Mouse (Mus musculus) heart, postnatal 0 days (tissue): ENCODE measurements around the gene Platr17. TPM values are rescaled to one million over a fixed set of nuclear protein-coding genes. Genes with fewer than 3 reads are reported as not detected.
A peak's percentile ranks its signal among the peaks of the same experiment; 100 is the strongest.
"Not testable (repeated sequence)": the region's sequence is repeated elsewhere in the genome, so short reads cannot be mapped to it uniquely, and the experiment has no call there.

Source experiments
- ATAC-seq: fragments of 200-750 bp; cut with Nextera tagmentation; 2 replicates; pipeline ENCODE4 v1.8.0; 2017; ENCODE audit warnings: low read depth, moderate number of reproducible peaks, moderate library complexity; ENCODE audit not compliant: insufficient read depth
- DNase-seq: peaks from one replicate; pipeline ENCODE4 v3.0.0-alpha.2; 2016; ENCODE audit warnings: low spot score
- H3K27ac ChIP-seq: fragments of 300-500 bp; sonication (generic); 2 replicates; pipeline ENCODE4 v1.5.1; 2014; ENCODE audit warnings: low read depth, mild to moderate bottlenecking
- H3K27me3 ChIP-seq: fragments of 300-500 bp; sonication (generic); 2 replicates; pipeline ENCODE4 v1.6.1; 2014; ENCODE audit warnings: low read length, mixed read lengths; ENCODE audit not compliant: control insufficient read depth, insufficient read depth
- H3K36me3 ChIP-seq: fragments of 300-500 bp; sonication (generic); replicated peaks from 2 replicates; pipeline ENCODE4 v1.6.1; 2014; ENCODE audit warnings: low read length, mixed read lengths; ENCODE audit not compliant: control insufficient read depth, insufficient read depth
- H3K4me1 ChIP-seq: fragments of 300-500 bp; sonication (generic); 2 replicates; pipeline ENCODE4 v1.6.1; 2014; ENCODE audit warnings: antibody characterized with exemption; ENCODE audit not compliant: control insufficient read depth, insufficient read depth
- H3K4me2 ChIP-seq: fragments of 300-500 bp; sonication (generic); 2 replicates; pipeline ENCODE4 v1.6.1; 2014; ENCODE audit warnings: low read depth, mild to moderate bottlenecking, low read length, moderate library complexity
- H3K4me3 ChIP-seq: fragments of 300-500 bp; sonication (generic); 2 replicates; pipeline ENCODE4 v1.5.1; 2014; ENCODE audit warnings: low read depth, low read length
- H3K9ac ChIP-seq: fragments of 300-500 bp; sonication (generic); replicated peaks from 2 replicates; pipeline ENCODE4 v1.6.1; 2014; ENCODE audit warnings: low read depth, low read length, mixed read lengths
- H3K9me3 ChIP-seq: fragments of 300-500 bp; sonication (generic); replicated peaks from 2 replicates; pipeline ENCODE4 v1.6.1; 2016; ENCODE audit warnings: low read length; ENCODE audit not compliant: control insufficient read depth
- CTCF ChIP-seq: IDR thresholded peaks from 2 replicates; pipeline ENCODE4 v1.5.1; 2016; ENCODE audit warnings: antibody characterized with exemption, control low read depth, low read depth
- EP300 ChIP-seq: IDR thresholded peaks from 2 replicates; pipeline ENCODE4 v1.6.1; 2016; ENCODE audit warnings: antibody characterized with exemption, low read depth
- WGBS: fragments of 180-500 bp; shearing (Covaris S2); extraction: QIAGEN DNeasy Blood & Tissue Kit; methylation state at CpG from one replicate; pipeline ENCODE4 v1.1.7; 2014; 5-methylcytosine and 5-hydroxymethylcytosine counted together
- polyA plus RNA-seq: library from polyadenylated mRNA; unstranded; fragments of >200 nt; fragmentation: Nextera tagmentation; extraction: Ambion mirVana; gene quantifications from 2 replicates; pipeline ENCODE4 v1.2.1, GENCODE M21; 2015
- total RNA-seq: library from RNA; depleted of rRNA; stranded (reverse); fragments of >200 nt; gene quantifications from 2 replicates; pipeline ENCODE4 v1.2.3, GENCODE M21; 2014; ENCODE audit warnings: low replicate concordance; rRNA removed

Platr17 gene
- not detected in 2 replicates for total RNA-seq
- not detected in 2 replicates for polyA plus RNA-seq

DNA sequence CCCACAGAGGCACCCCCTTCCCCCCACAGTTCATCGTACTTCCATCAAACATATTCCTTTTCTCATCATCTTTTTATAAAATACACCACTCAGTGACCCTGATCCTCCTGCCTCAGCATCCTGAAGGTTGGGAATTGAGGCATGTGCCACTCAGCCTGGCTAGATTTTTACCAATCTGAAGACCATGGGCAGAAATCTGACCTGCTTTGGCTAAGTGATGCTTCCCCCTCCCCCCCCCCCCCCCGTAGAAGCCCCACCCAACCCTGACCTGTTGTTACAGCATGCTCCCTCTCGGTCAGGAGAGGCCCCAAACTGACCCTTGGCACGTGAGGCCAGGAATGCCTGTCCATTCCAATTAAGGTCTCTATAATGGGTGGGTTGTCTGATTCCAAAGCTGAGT lies at the start of gene Platr17:
Platr17 (plus strand) TSS at position 301 of the 400 bp plus-strand sequence.
- not testable (repeated sequence) for H3K27me3 ChIP-seq
- WGBS, result 50% methylated on average over 3 of the region's 4 CpGs

GRCm38 (mm10) chr17:33857816-33858215 lies 47.1 kb upstream of the Platr17 start:
- TF ChIP-seq CTCF (no peak), EP300 (no peak)
- WGBS, result 81% methylated on average over 4 of the region's 4 CpGs
- no peak for ATAC-seq
- Histone ChIP-seq H3K27me3 (no peaks in the 10 kb centered on the region), H3K27ac (no peak overlapping the region), H3K4me3 (no peak overlapping the region), H3K9me3 (0 out of 2 replicates have a peak, but pooled peaks cover 5% of the 10 kb centered on the region), H3K4me1 (no peaks in the 10 kb centered on the region), H3K36me3 (no peaks in the 10 kb centered on the region), H3K4me2 (no peak overlapping the region), H3K9ac (no peak overlapping the region)
- no peak for DNase-seq

More for the DNA sequence above, at the start of gene Platr17:
- H3K36me3 ChIP-seq, H3K27ac ChIP-seq, ATAC-seq, H3K4me3 ChIP-seq, H3K9me3 ChIP-seq, H3K4me1 ChIP-seq, DNase-seq, H3K9ac ChIP-seq, H3K4me2 ChIP-seq: not testable (repeated sequence)

DNA sequence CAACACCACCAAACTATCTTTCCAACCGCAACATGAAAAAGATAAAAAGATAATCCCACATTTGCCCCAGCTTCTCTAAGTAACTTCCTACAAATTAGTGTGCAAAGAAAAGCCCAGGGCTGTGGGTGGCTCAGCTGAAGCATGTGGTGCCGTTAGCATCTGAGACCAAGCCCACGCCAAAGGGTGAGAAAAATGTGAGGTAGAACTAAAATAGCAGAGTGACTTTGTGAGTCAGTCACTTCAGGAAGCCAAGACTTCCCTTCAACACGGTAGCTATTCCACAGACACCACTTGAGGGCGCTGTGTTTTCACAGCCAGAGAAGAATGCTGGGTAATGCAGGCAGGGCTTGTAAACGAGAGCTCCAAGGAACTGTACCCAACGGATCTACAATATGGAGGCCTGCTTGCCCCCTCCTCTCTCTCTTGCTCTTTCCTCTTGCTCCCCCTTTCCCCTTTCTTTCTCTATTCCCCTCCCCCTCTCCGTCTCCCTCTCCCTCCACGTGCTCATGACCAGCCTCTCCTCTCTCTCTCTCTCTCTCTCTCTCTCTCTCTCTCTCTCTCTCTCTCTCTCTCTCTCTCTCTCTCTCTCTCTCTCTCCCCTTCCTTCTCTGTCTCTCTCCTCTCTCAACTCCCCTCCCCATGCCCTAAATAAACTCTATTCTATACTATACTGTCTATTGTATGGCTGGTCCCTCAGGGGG lies 39.5 kb upstream of the Platr17 start:
- H3K36me3 ChIP-seq, result no peaks in the 10 kb centered on the region
- ATAC-seq (peak; percentile 33; the same call in 1 of the 2 replicates), DNase-seq (peak; percentile 31)
- WGBS, result 17% methylated on average over 9 of the region's 9 CpGs
- no peak overlapping the region for H3K9ac ChIP-seq
- H3K27ac ChIP-seq, result no peak overlapping the region
- no peaks in the 10 kb centered on the region for H3K4me1 ChIP-seq
- TF ChIP-seq EP300 (no peak), CTCF (peak; percentile 45)
- no peaks in the 10 kb centered on the region for H3K27me3 ChIP-seq
- no peak overlapping the region for H3K4me2 ChIP-seq
- no peak overlapping the region for H3K4me3 ChIP-seq
- no peaks in the 10 kb centered on the region for H3K9me3 ChIP-seq

- not testable (repeated sequence) for ATAC-seq, DNase-seq, H3K9ac ChIP-seq, H3K27ac ChIP-seq, H3K9me3 ChIP-seq, H3K4me3 ChIP-seq, H3K4me2 ChIP-seq, H3K4me1 ChIP-seq, H3K27me3 ChIP-seq
- WGBS, result 83% methylated on average over 1 of the region's 12 CpGs
- H3K36me3 ChIP-seq, result peaks cover 16% of the 10 kb centered on the region; the same call in 1 of the 2 replicates
These were observed 31.4 kb upstream of the Platr17 start, which contains the start of gene Gm7029 for GRCm38 (mm10) chr17:33873537-33873936. Gene Gm7029 (plus strand): TSS chr17:33873837.

- peaks cover 17% of the 10 kb centered on the region; the same call in 1 of the 2 replicates for H3K36me3 ChIP-seq
- WGBS, result 80% methylated on average over 11 of the region's 11 CpGs
- DNase-seq, result no peak
These were observed 30.5 kb upstream of the Platr17 start for GRCm38 (mm10) chr17:33874411-33874810.

More at GRCm38 (mm10) chr17:33874411-33874810, 30.5 kb upstream of the Platr17 start:
- Histone ChIP-seq H3K9ac (no peak overlapping the region), H3K4me1 (no peaks in the 10 kb centered on the region), H3K4me3 (no peak overlapping the region), H3K27me3 (no peaks in the 10 kb centered on the region), H3K27ac (no peak overlapping the region), H3K9me3 (no peaks in the 10 kb centered on the region), H3K4me2 (no peak overlapping the region)
- TF ChIP-seq CTCF, result no peak
- no peak for TF ChIP-seq EP300
- ATAC-seq, result no peak
